Mouse (Mus musculus) T-helper 1 cell (primary cell): ENCODE measurements around the gene Mrpl49.

ENCODE experiments used
- in situ Hi-C: fragments of 300-600 bp; cut with MboI, MseI; formaldehyde crosslinking; loops from one replicate; pipeline ENCODE4 v1.15.1; 2025; ENCODE audit warnings: high pct_unique_total_duplicates

The Mrpl49 gene

GRCm38 (mm10) chr19:6067724-6068415 is 10.3 kb upstream of the Mrpl49 start, which contains the start of gene Tm7sf2:
Gene Tm7sf2 (minus strand): TSS chr19:6068373.
- in situ Hi-C loops: loop anchor here (10.0 kb wide), 2 partner anchors 47 to 267 kb away; partner anchors contain the start of genes Men1 and Sac3d1

DNA sequence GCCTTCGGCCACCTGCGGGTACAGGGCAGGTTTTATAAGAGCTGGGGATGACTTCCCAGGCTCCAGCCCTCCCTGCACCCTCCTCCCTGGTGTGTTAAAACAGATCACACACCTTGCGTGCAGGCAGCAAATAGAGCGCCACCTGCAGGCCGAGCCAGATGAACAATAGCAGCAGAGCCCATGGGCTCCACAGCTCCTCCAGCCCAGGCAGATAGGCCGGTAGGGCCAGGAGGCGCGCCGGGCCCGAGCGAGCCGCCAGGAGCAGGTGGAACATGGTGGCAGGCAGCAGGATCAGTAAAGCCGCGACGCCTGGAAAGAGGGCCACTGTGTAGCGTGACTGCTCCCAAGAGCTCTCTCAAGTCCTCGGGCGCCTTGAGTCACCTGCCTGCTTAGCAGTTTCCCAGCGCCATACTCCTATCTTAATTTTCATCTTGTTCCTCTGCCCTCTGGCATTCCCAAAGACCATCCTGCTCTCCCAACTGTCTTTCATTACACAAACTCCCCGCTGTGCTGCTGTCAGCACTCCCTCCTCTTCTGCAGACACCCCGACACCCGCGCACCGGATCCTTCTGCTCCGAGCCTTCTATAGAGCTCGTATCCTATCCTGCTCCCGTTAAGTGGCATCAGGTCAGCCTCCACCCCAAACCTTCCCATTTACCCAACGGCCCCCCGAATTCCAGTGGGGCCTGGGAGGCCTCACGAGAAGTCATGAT is 9.6 kb upstream of the Mrpl49 start:
- in situ Hi-C loops: loop anchor here (10.0 kb wide), 2 partner anchors 48 to 268 kb away; partner anchors contain the start of genes Men1 and Sac3d1

DNA sequence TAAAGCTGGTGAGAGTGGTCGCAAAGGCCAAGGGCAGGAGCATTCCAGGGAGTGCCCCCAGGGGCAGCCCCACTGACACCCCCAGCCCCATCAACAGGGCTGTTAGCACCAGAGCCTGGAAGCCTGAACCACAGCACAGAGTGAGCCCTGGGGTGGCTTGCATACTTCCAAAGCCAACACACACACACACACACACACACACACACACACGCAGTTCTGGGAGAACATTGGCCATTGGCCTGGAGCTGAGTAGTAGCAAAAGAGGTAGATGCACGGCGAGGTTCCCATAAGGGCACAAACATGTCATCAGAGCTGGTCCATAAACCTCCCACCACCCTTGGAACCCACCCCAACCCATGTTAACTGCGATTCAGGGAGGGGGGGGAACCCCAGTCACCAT is 9.0 kb upstream of the Mrpl49 start:
- in situ Hi-C loops: loop anchor here (10.0 kb wide), 2 partner anchors 48 to 268 kb away; partner anchors contain the start of genes Men1 and Sac3d1

DNA sequence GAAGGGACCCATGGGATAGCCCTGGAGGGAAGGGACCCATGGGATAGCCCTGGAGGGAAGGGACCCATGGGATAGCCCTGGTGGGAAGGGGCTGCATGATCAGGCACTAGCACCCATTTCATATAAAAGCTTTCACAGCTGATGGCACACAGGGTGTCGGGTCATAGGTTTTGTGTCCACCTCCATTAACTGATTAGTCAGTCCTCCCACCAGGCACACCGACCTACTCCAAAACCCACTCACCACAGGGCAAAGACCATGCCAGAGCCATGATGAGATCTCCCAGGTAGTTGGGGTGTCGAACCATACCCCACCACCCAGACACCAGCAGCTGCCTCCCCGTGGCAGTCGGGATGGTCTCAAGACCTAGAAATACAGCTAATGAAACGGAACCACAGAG is 5.5 kb upstream of the Mrpl49 start:
- in situ Hi-C loops: loop anchor here (10.0 kb wide), 2 partner anchors 52 to 272 kb away; partner anchors contain the start of genes Men1 and Sac3d1

DNA sequence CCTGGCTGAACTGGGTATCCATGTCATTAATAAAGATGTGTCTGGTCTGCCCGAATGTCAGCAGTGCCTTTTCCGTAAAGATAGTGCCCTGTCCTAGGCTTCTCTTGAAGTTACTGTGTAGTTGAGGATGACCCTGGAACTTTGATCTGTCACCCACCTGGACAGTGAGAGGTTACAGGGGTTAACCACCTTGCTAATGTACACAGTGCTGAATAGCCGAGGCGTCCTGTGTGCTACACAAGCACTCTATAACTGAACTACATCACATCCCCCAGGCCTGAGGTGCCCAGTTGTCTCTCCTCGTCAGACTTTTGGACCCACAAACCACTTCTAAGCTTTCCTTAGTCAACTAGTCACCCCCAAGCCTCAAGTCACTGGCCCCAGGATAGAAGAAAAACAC is 4.8 kb upstream of the Mrpl49 start:
- in situ Hi-C loops: loop anchor here (10.0 kb wide), 2 partner anchors 52 to 272 kb away; partner anchors contain the start of genes Men1 and Sac3d1

DNA sequence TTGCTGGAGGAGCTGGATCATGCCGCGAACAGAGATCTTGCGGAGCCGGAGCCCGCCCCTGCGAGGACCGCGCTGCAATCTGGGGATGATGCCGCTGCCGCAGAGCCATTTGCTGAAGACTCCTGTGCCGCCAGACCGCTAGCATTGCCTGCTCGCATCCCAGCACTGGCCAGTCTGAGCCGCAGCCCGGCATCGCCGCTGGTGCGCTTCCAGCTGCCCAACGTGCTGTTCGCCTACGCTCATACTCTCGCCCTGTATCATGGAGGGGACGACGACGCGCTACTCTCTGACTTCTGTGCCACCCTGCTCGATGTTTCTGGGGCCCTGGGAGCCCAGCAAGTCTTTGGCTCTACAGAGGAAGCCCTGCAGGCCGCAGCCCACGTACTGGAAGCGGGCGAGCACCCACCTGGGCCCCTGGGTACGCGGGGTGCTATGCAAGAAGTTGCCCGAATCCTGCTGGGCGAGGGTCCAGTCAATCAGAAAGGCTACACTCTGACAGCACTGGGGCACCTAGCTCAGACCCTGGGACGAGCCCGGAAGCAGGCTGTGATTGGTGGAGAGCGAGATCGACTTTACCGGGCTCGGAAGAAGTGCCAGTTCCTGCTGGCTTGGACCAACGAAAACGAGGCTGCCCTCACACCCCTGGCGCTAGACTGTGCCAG is 4.2 kb upstream of the Mrpl49 start:
- in situ Hi-C loops: loop anchor here (10.0 kb wide), 2 partner anchors 53 to 273 kb away; partner anchors contain the start of genes Men1 and Sac3d1

DNA sequence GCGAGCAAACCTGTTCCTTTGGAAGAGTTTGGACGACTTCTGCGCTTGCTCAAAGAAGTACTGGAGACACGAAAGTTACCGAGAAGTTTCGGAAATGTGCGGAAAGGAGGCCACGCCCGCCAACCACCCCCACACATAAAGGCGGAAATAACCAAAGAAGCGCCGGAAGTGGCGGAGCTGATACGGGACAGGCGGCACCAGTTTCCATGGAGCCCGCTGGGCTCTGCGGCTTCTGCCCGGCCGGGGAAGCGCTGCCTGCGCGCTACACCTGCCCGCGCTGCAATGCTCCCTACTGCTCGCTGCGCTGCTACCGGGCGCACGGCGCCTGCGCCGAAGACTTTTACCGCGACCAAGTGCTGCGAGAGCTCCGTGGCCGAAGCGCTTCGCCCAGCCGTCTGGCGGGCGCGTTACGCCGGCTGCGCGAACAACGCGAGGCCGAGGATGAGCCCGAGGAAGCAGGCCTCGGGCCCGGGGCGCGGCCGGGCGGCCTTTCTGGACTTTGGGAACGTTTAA is 3.5 kb upstream of the Mrpl49 start, which contains the start of gene Znhit2:
TSS of gene Znhit2 (plus strand) at position 172 of the 513 bp plus-strand sequence.
- in situ Hi-C loops: loop anchor here (10.0 kb wide), 2 partner anchors 54 to 274 kb away; partner anchors contain the start of genes Men1 and Sac3d1

- in situ Hi-C loops: no loop called here
Measured at GRCm38 (mm10) chr19:6058966-6059365, 1.4 kb upstream of the Mrpl49 start.

- in situ Hi-C loops: no loop called here
Measured at GRCm38 (mm10) chr19:6058513-6058912, 928 bp upstream of the Mrpl49 start.

DNA sequence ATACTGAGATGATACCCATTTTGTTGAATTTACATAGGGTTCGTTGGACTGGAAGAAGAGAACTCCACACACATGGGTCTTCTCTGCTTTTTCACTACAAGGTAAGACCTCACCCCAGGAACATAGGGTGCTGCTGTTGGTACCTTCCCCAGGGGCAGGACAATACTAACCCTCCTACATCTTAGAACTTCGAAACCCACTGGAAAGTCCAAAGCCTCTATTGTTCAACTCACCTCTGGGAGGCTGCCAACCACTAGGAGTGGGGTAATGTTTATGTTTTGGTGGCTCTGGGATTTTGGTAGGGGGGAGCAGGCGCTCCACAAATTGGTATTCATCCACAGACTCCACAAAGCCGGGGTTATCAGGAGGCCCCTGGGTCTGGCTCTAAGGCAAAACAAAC is 889 bp downstream of the Mrpl49 start:
- in situ Hi-C loops: no loop called here

DNA sequence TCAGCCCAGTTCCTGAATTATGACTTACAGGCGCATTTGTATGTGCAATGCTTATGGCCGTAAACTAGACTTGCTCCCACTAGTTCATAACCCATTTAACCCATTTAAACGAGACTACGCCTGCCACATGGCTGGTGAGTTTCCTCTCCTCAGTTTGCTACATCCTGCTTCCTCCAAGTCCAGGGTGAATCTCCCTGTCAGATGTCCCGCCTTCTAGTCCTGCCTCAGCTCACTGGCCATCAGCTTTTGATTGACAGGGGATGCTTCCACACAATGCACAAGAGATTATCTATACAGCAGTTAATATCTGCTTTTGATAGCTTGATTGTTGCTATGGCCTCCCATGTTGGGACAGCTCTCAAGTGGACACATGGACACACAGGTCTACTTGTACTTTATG is 3.3 kb downstream of the Mrpl49 start:
- in situ Hi-C loops: no loop called here

- in situ Hi-C loops: no loop called here
Measured at GRCm38 (mm10) chr19:6052516-6052915, 5.1 kb downstream of the Mrpl49 start.

DNA sequence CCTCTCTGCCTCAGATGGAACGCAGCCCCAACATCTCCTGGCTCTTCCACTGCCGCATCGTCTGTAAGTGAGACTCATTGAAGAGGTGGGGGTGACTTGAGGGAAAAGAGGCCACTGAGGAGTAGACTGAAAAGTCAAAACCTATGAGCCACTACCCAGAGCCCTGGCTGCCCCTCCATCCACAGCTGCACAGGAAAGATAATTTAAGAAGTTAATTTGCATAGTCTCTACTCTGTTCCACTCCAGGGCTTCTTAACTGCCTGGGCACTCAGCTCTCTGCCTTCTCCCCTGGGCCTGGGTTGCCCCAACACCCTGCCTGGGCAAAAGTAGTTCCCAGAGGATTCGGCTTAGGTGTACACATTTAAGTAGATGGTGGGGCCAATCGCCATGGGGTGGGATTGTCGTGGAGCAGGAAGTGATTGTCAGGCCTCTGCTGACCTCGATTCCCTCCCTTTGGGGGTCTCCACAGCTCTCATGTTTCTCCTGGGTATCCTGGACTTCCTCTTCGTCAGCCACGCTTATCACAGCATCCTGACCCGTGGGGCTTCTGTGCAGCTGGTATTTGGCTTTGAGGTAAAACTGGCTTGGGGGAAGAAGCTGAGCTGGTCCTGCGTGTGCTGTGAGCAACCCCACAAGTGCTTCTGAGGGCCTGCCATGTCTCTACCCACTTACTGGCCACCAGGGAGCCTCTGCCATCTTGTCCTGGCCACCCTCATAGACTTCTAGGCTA is 8.7 kb downstream of the Mrpl49 start:
- in situ Hi-C loops: loop anchor here (5.0 to 10.0 kb wide), 2 partner anchors 33 to 626 kb away; partner anchors contain the start of genes Cdca5, Gm28374, Tmem262 and Zfpl1

GRCm38 (mm10) chr19:6047899-6048166 is 9.8 kb downstream of the Mrpl49 start:
- in situ Hi-C loops: loop anchor here (5.0 to 10.0 kb wide), 2 partner anchors 34 to 627 kb away; partner anchors contain the start of genes Cdca5, Gm28374, Tmem262 and Zfpl1

DNA sequence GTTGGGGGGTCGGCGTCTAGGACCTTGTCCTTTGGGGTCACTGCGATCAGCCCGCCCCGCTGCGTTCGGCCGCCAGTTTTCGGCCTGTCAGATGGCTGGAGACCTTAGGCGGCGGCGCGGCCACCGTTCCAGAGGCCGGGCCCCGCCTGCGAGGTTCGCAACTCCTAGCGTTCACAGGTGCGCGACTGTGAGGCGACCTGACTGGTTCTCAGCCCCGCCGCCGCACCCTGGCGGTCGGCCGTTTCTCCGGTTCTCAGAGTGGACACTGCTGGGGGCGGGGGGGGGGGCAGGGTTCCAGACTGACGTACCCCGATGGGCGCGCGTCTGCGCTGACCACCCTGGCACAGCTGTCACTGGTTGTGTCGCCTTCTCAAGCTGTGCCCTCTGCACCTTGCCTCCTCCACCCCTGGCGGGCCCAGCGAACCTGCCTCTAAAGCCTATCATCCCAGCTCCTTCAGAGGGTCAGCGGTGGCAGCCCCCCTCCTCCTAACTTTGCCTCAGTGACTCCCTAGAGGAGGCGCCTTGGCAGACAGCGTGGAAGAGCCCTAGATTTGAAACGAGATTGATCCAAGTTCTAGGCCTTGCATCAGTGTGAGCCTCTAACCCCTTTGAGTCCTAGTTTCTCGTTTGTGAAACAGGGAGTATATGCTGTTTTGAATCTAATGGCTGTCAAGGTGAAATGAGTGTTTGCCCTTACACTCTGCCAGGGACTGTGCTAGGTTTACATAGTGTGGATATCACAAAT is 10.3 kb downstream of the Mrpl49 start:
- in situ Hi-C loops: loop anchor here (5.0 to 10.0 kb wide), 2 partner anchors 35 to 627 kb away; partner anchors contain the start of genes Cdca5, Gm28374, Tmem262 and Zfpl1

- in situ Hi-C loops: loop anchor here (5.0 to 10.0 kb wide), 2 partner anchors 36 to 628 kb away; partner anchors contain the start of genes Cdca5, Gm28374, Tmem262 and Zfpl1
Measured at GRCm38 (mm10) chr19:6046294-6047153, 11.1 kb downstream of the Mrpl49 start, which contains the start of gene Syvn1. Gene Syvn1 (plus strand): TSS chr19:6046576.

DNA sequence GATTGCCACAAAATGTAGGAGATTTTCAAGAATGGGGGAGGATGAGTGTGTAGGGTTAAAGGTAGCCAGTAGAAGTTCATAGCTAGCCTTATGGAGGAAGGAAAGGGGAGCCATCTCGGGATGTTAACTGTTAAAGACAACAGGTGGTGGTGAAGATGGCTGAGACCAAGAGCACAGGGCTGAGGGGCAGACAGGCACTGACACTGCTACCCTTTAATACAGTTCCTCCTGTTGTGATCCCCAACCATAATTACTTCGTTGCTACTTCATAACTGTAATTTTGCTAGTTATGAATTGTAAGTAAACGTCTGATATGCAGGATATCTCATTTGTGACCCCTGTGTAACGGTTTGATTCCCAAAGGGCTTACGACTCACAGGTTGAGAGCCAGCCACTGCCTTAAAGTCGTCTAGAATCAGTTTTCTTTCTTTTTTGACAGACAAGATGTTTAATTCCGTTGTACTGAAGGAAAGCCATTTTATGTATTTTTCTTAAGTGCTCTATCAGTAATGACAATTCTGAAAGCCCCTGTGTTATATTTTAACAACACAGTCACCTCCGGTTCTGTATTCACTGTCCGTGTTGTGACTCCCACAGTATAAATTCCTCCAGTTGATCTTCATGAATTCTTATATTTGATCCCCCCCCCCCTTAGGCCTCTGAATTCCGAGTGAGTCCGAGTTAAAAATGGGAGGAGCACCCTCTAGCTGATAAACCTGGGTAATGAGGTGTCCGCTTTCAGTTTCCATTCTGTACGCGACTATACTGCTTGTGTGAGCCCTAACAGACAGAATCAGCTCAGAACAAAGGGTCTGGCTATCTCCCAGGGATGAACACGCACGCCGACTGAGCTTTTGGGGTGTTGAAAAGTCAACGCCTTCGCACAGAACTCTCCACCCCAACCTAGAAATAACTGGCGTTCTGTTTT is 12.0 kb downstream of the Mrpl49 start:
- in situ Hi-C loops: loop anchor here (5.0 to 10.0 kb wide), 2 partner anchors 37 to 629 kb away; partner anchors contain the start of genes Cdca5, Gm28374, Tmem262 and Zfpl1

DNA sequence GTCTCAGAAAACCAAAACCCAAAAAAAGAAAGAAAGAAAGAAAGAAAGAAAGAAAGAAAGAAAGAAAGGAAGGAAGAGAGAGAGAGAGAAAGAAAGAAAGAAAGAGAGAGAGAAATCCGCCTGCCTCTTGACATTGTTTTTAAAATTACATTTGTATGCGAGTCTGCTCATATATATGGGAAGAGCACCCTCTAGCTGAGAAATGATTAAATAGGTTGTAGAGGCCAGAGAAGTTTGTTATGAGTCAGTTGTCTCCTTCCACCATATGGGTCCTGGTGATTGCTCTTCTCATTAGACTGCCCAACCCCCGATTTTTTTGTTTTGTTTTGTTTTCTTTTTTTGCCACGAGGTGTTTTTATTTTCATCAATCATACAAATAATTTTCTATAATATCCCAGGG is 13.5 kb downstream of the Mrpl49 start:
- in situ Hi-C loops: loop anchor here (10.0 kb wide), 1 partner anchor 631 kb away; no protein-coding TSS in a partner anchor
